Mouse (Mus musculus) midbrain, embryonic 12.5 days (tissue): Measurements from ENCODE around the gene Slc7a1. TPM values are rescaled to one million over a fixed set of nuclear protein-coding genes. Genes with fewer than 3 reads are reported as not detected.

Source experiments
- ATAC-seq: fragments of 200-750 bp; cut with Nextera tagmentation; 2 replicates; pipeline ENCODE4 v1.8.0; 2017; ENCODE audit warnings: low read depth, moderate TSS enrichment, moderate library complexity; ENCODE audit not compliant: low FRiP score
- H3K27ac ChIP-seq: fragments of 300-500 bp; sonication (generic); replicated peaks from 2 replicates; pipeline ENCODE4 v1.5.1; 2016; ENCODE audit warnings: mild to moderate bottlenecking
- H3K27me3 ChIP-seq: fragments of 300-500 bp; sonication (generic); 2 replicates; pipeline ENCODE4 v1.6.1; 2016; ENCODE audit warnings: mild to moderate bottlenecking
- H3K36me3 ChIP-seq: fragments of 300-500 bp; sonication (generic); 2 replicates; pipeline ENCODE4 v1.6.1; 2016
- H3K4me1 ChIP-seq: fragments of 300-500 bp; sonication (generic); 2 replicates; pipeline ENCODE4 v1.6.1; 2016
- H3K4me2 ChIP-seq: fragments of 300-500 bp; sonication (generic); replicated peaks from 2 replicates; pipeline ENCODE4 v1.6.1; 2016; ENCODE audit warnings: mild to moderate bottlenecking, moderate library complexity
- H3K4me3 ChIP-seq: fragments of 300-500 bp; sonication (generic); 2 replicates; pipeline ENCODE4 v1.5.1; 2016; ENCODE audit warnings: mild to moderate bottlenecking
- H3K9ac ChIP-seq: fragments of 300-500 bp; sonication (generic); replicated peaks from 2 replicates; pipeline ENCODE4 v1.6.1; 2016; ENCODE audit warnings: mild to moderate bottlenecking, moderate library complexity
- H3K9me3 ChIP-seq: fragments of 300-500 bp; sonication (generic); 2 replicates; pipeline ENCODE4 v1.6.1; 2016; ENCODE audit warnings: mild to moderate bottlenecking
- WGBS: fragments of 180-500 bp; shearing (Covaris S2); methylation state at CpG from one replicate; pipeline ENCODE4 v1.1.7; 2016; 5-methylcytosine and 5-hydroxymethylcytosine counted together
- polyA plus RNA-seq: library from polyadenylated mRNA; unstranded; fragments of >200 nt; fragmentation: Nextera tagmentation; extraction: Ambion mirVana; gene quantifications from 2 replicates; pipeline ENCODE4 v1.2.1, GENCODE M21; 2016

The Slc7a1 gene
- polyA plus RNA-seq, 1 experiment from 2014 or later: 16.6 TPM

DNA sequence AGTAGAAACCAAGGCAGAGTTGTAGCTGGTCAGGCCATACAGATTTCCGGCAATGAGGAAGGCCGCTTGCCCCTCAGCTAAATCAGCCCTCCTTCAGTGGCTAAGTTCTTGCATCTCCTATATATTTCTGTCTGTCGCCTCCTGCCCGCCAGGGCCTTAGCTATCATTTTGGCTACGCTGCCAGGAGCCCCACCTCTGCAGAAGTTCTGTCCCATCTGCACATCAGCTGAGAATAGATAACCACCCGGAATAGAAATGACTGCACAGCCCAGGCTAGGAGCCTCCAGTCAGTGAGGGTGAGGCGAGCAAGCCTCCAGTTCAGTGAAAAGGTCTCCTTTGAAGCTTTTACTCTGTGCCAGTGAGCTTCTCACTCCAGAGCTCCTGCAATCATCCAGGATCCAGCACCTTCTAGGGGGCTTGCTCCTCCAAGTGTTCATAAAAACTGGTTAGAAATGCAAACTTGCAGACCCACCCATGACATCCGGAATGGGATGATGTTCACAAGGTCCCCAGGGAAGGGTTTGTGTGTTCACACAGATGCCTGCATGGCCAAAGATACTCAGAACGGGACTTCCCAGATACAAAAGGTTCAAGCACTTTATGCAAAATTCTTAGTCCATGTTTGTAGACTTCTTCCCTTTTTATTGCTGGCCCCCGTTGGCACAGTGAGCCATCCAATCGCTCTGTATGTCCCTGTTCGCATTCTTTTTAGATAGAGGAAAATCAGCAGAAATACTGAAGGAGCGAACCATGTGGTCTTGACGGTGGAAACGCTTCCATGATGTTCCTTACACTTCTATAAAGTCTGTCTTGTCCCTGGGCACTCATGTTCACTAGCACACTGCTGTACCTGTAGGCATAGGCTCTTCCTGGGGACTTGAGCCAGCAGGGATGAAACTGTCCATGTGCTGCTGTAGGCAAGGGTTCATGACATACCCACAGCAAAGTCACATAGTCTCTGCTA lies 10.4 kb downstream of the Slc7a1 start:
- no peak overlapping the region for H3K9ac ChIP-seq
- no peak overlapping the region for H3K27ac ChIP-seq
- no peaks in the 10 kb centered on the region for H3K27me3 ChIP-seq
- H3K36me3 ChIP-seq: no peaks in the 10 kb centered on the region
- no peak for ATAC-seq
- H3K9me3 ChIP-seq: 0 out of 2 replicates have a peak, but pooled peaks cover 6% of the 10 kb centered on the region
- no peak overlapping the region for H3K4me2 ChIP-seq
- H3K4me3 ChIP-seq: no peak overlapping the region
- no peaks in the 10 kb centered on the region for H3K4me1 ChIP-seq
- WGBS: 93% methylated on average over 15 of the region's 15 CpGs

DNA sequence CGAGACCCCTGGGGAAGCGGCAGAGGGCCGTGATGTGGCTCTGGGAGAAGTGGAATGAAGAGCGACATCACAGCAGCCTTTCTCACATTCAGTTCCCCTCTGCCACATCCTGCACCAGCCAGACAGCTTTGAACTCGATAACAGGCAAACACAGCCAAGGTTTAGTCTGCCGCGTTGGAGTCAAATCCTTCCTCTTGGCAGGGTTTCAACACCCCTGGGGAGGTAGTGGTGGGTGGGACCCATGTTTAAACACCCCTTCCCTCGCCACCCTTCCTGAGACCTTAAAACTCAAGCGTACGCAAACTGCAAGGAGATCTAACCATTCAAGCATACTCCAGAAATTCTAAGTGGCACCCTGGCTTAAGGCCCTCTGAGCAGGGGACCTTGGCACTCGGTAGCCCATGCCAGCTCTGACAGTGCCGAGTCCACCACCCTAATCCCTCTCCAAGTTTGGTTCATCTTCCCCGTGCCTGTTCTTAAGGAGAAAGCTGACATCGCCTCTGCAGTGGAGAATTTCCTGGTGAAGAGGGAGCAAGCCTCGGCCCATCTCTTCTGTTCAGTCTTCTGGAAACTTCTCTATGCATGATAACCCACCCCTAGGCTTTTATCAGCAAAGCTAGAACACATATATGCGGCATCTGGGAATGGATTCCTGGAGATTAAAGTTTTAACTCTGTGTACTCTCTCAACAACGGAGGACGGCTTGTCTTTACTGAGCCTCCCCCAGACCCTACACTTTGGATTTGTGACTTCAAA lies 11.3 kb downstream of the Slc7a1 start:
- no peak overlapping the region for H3K9ac ChIP-seq
- no peaks in the 10 kb centered on the region for H3K4me1 ChIP-seq
- 0 out of 2 replicates have a peak, but pooled peaks cover 6% of the 10 kb centered on the region for H3K9me3 ChIP-seq
- no peaks in the 10 kb centered on the region for H3K36me3 ChIP-seq
- H3K4me3 ChIP-seq: no peak overlapping the region
- no peaks in the 10 kb centered on the region for H3K27me3 ChIP-seq
- no peak for ATAC-seq
- no peak overlapping the region for H3K27ac ChIP-seq
- WGBS: 92% methylated on average over 18 of the region's 18 CpGs
- H3K4me2 ChIP-seq: no peak overlapping the region

DNA sequence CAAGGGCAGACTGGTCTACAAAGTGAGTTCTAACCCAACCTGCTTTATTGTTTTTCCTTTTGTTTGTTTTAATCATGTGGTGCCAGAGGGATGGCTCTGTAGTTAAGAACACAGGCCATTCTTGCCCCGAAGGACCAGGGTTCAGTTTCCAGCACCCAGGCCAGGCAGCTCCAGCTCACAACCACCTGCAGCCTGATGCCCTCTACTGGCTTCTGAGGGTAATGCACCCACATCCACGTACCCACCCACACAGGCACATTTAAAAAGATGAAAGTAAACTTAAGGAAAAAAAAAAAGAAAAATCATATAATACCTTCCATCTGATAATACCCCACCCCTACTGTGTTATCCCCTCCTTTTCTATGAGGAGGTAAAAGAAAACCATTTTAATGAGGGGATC lies 11.9 kb downstream of the Slc7a1 start:
- ATAC-seq: no peak
- Histone ChIP-seq H3K4me2 (no peak overlapping the region), H3K4me3 (no peak overlapping the region), H3K9me3 (0 out of 2 replicates have a peak, but pooled peaks cover 6% of the 10 kb centered on the region), H3K27ac (no peak overlapping the region), H3K27me3 (no peaks in the 10 kb centered on the region), H3K9ac (no peak overlapping the region), H3K36me3 (no peaks in the 10 kb centered on the region), H3K4me1 (no peaks in the 10 kb centered on the region)
- 91% methylated on average over 2 of the region's 2 CpGs for WGBS

- Histone ChIP-seq H3K9me3 (0 out of 2 replicates have a peak, but pooled peaks cover 6% of the 10 kb centered on the region), H3K9ac (no peak overlapping the region), H3K36me3 (no peaks in the 10 kb centered on the region), H3K4me3 (no peak overlapping the region), H3K27me3 (no peaks in the 10 kb centered on the region), H3K4me1 (no peaks in the 10 kb centered on the region), H3K4me2 (no peak overlapping the region), H3K27ac (no peak overlapping the region)
- no peak for ATAC-seq
- WGBS: 86% methylated on average over 9 of the region's 9 CpGs
These were observed 13.2 kb downstream of the Slc7a1 start for GRCm38 (mm10) chr5:148386471-148386870.

- 87% methylated on average over 9 of the region's 9 CpGs for WGBS
- no peak overlapping the region for H3K4me3 ChIP-seq
These were observed 15.1 kb downstream of the Slc7a1 start for GRCm38 (mm10) chr5:148384501-148385055.

DNA sequence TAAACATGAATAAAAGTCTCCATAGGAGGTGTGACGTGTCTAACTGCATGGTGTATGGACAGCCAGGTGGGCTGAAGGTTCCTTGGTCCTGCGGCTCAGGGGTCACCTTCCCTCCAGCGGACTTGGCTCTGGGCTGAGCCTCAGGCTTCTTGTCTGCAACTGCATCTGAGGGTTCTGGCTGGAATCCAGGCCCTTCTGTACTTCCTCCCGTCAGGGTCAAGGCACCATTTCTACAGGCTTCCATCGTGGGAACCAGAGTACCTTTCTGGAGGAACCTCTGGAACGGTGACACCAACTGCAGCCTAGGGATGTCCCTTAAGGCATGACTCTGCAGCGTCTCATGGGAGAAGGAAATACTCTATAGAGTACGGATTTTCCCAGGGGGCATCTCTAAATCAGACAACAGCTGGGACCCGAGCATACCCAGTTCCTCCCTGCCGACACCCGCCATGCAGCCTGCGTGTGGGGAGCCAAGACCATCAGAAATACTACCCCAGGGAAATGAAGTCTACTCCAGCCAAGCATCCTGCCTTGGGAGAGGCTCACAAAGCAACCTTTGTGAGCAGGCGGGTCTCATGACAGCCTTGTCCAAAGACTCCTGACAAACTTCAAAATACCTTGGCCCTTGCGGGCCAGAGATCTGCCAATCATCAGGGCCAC lies 15.7 kb downstream of the Slc7a1 start:
- 91% methylated on average over 14 of the region's 14 CpGs for WGBS
- Histone ChIP-seq H3K36me3 (no peaks in the 10 kb centered on the region), H3K4me1 (no peaks in the 10 kb centered on the region), H3K4me3 (no peak overlapping the region), H3K9ac (no peak overlapping the region), H3K27me3 (no peaks in the 10 kb centered on the region), H3K4me2 (no peak overlapping the region), H3K9me3 (0 out of 2 replicates have a peak, but pooled peaks cover 6% of the 10 kb centered on the region), H3K27ac (no peak overlapping the region)
- ATAC-seq: no peak; the same call in 1 of the 2 replicates

More at GRCm38 (mm10) chr5:148384501-148385055, 15.1 kb downstream of the Slc7a1 start:
- Histone ChIP-seq H3K9me3 (0 out of 2 replicates have a peak, but pooled peaks cover 6% of the 10 kb centered on the region), H3K4me2 (no peak overlapping the region), H3K27ac (no peak overlapping the region), H3K36me3 (no peaks in the 10 kb centered on the region), H3K4me1 (no peaks in the 10 kb centered on the region), H3K9ac (no peak overlapping the region), H3K27me3 (no peaks in the 10 kb centered on the region)
- 0 out of 2 replicates have a peak, but pooled peaks have one; percentile 27 for ATAC-seq

GRCm38 (mm10) chr5:148381083-148381482 lies 18.6 kb downstream of the Slc7a1 start:
- H3K4me1 ChIP-seq: no peaks in the 10 kb centered on the region
- 73% methylated on average over 8 of the region's 8 CpGs for WGBS
- peaks cover 7% of the 10 kb centered on the region; the same call in 1 of the 2 replicates for H3K9me3 ChIP-seq
- no peak for ATAC-seq
- no peak overlapping the region for H3K4me3 ChIP-seq
- H3K27ac ChIP-seq: no peak overlapping the region
- no peak overlapping the region for H3K9ac ChIP-seq
- H3K36me3 ChIP-seq: 0 out of 2 replicates have a peak, but pooled peaks cover 4% of the 10 kb centered on the region
- no peaks in the 10 kb centered on the region for H3K27me3 ChIP-seq
- no peak overlapping the region for H3K4me2 ChIP-seq

DNA sequence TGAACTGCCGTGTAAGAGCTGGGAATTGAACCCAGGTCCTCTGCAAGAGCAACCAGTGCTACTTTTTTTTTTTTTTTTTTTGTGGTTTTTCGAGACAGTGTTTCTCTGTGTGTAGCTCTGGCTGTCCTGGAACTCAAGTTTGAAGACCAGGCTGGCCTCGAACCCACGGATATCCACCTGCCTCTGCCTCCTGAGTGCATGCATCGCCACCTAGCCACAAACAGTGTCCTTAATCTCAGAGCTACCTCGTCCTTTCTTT lies 19.5 kb downstream of the Slc7a1 start:
- no peak overlapping the region for H3K4me2 ChIP-seq
- WGBS: 92% methylated on average over 6 of the region's 6 CpGs
- no peak for ATAC-seq

DNA sequence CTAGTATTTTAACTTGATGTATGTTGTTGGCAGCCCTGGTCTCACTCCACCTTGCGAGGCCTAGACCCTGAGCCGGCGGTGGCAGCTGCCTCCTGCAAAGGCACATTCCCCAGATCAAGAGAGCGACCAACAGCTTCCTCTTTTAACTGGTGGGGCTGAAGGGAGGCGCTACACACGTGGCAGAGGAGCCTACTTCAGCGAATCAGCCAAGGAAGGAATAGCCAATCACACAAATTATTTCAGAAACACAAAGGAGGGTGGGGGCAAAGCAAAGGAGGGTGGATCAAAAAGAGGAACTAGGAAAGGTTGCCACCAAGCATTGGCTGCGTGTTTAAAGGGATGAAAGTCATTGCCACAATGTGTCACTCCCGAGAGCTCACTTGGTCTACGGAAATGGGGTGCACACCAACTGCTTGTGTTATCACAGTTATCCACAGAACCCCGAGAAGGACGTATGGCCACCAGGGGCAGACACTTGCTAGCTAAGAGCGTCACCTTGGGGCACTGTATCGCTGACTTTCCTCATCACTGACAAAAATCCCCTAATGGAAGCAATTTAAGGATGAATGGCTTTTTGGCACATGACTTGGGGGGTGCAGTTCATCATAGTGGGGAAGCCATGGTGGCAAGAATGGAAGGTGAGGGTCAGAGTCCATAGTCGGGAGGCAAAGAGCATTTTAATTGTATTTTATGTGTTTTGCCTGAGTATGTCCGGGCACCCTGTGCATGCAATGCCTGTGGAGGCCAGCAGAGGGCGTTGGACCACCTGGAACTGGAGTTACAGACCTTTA lies 20.1 kb downstream of the Slc7a1 start:
- no peak for ATAC-seq
- peaks cover 11% of the 10 kb centered on the region; the same call in 1 of the 2 replicates for H3K9me3 ChIP-seq
- 89% methylated on average over 17 of the region's 17 CpGs for whole genome bisulfite sequencing

More for the DNA sequence above, 19.5 kb downstream of the Slc7a1 start:
- Histone ChIP-seq H3K27ac (no peak overlapping the region), H3K9me3 (peaks cover 11% of the 10 kb centered on the region; the same call in 1 of the 2 replicates), H3K9ac (no peak overlapping the region), H3K4me3 (no peak overlapping the region), H3K36me3 (0 out of 2 replicates have a peak, but pooled peaks cover 4% of the 10 kb centered on the region), H3K4me1 (no peaks in the 10 kb centered on the region), H3K27me3 (no peaks in the 10 kb centered on the region)

GRCm38 (mm10) chr5:148378707-148379106 lies 21.0 kb downstream of the Slc7a1 start:
- 94% methylated on average over 3 of the region's 3 CpGs for WGBS
- no peak for ATAC-seq

More for the DNA sequence above, 20.1 kb downstream of the Slc7a1 start:
- Histone ChIP-seq H3K27me3 (no peaks in the 10 kb centered on the region), H3K4me2 (no peak overlapping the region), H3K36me3 (0 out of 2 replicates have a peak, but pooled peaks cover 4% of the 10 kb centered on the region), H3K4me1 (no peaks in the 10 kb centered on the region), H3K9ac (no peak overlapping the region), H3K4me3 (no peak overlapping the region), H3K27ac (no peak overlapping the region)

GRCm38 (mm10) chr5:148378232-148378508 lies 21.5 kb downstream of the Slc7a1 start:
- Histone ChIP-seq H3K4me3 (no peak overlapping the region), H3K36me3 (0 out of 2 replicates have a peak, but pooled peaks cover 4% of the 10 kb centered on the region), H3K9ac (no peak overlapping the region), H3K27ac (no peak overlapping the region), H3K4me2 (no peak overlapping the region), H3K27me3 (no peaks in the 10 kb centered on the region), H3K4me1 (no peaks in the 10 kb centered on the region), H3K9me3 (peaks cover 11% of the 10 kb centered on the region; the same call in 1 of the 2 replicates)
- ATAC-seq: no peak
- 90% methylated on average over 4 of the region's 4 CpGs for WGBS

More at GRCm38 (mm10) chr5:148378707-148379106, 21.0 kb downstream of the Slc7a1 start:
- Histone ChIP-seq H3K27ac (no peak overlapping the region), H3K4me3 (no peak overlapping the region), H3K4me1 (no peaks in the 10 kb centered on the region), H3K4me2 (no peak overlapping the region), H3K9ac (no peak overlapping the region), H3K36me3 (0 out of 2 replicates have a peak, but pooled peaks cover 4% of the 10 kb centered on the region), H3K27me3 (no peaks in the 10 kb centered on the region), H3K9me3 (peaks cover 11% of the 10 kb centered on the region; the same call in 1 of the 2 replicates)
